Mouse (Mus musculus): ENCODE measurements around the gene U2af2.
"Not testable (repeated sequence)": the region's sequence is repeated elsewhere in the genome, so short reads cannot be mapped to it uniquely, and the experiment has no call there.

U2af2 gene

GRCm38 (mm10) chr7:5061774-5062359 lies at the start of gene U2af2:
TSS of gene U2af2 (plus strand) at chr7:5062143.
- ATAC-seq (ENCODE audit: insufficient number of reproducible peaks, low FRiP score, low TSS enrichment) = peak; percentile 19; the same call in 1 of the 2 replicates

GRCm38 (mm10) chr7:5012681-5013513 lies 49.0 kb upstream of the U2af2 start:
- no peak for ATAC-seq (ENCODE audit: insufficient number of reproducible peaks, low FRiP score, low TSS enrichment)

- ATAC-seq (ENCODE audit: insufficient number of reproducible peaks, low FRiP score, low TSS enrichment) = peak; percentile 36; the same call in 1 of the 2 replicates
Measured at GRCm38 (mm10) chr7:5014251-5015117, 47.5 kb upstream of the U2af2 start, which contains the start of the genes Zfp524 and Fiz1. TSS of gene Zfp524 (plus strand) at chr7:5014415. TSS of gene Fiz1 (minus strand) at chr7:5014697.

GRCm38 (mm10) chr7:5015118-5016001 lies 46.6 kb upstream of the U2af2 start, which contains the start of gene Gm44973:
TSS of gene Gm44973 (plus strand) at chr7:5015496.
- peak; percentile 81 for ATAC-seq (ENCODE audit: insufficient number of reproducible peaks, low FRiP score, low TSS enrichment)

- ATAC-seq (ENCODE audit: insufficient number of reproducible peaks, low FRiP score, low TSS enrichment) = no peak
Measured at GRCm38 (mm10) chr7:5016057-5016456, 45.9 kb upstream of the U2af2 start.

GRCm38 (mm10) chr7:5016920-5017319 lies 45.0 kb upstream of the U2af2 start:
- ATAC-seq (ENCODE audit: insufficient number of reproducible peaks, low FRiP score, low TSS enrichment) = no peak

GRCm38 (mm10) chr7:5017352-5017751 lies 44.6 kb upstream of the U2af2 start:
- no peak for ATAC-seq (ENCODE audit: insufficient number of reproducible peaks, low FRiP score, low TSS enrichment)

GRCm38 (mm10) chr7:5017931-5018330 lies 44.0 kb upstream of the U2af2 start:
- no peak for ATAC-seq (ENCODE audit: insufficient number of reproducible peaks, low FRiP score, low TSS enrichment)

- ATAC-seq (ENCODE audit: insufficient number of reproducible peaks, low FRiP score, low TSS enrichment) = not testable (repeated sequence)
Measured at GRCm38 (mm10) chr7:5019576-5019975, 42.4 kb upstream of the U2af2 start.

- peak; percentile 72 for ATAC-seq (ENCODE audit: insufficient number of reproducible peaks, low FRiP score, low TSS enrichment)
Measured at GRCm38 (mm10) chr7:5020000-5020681, 41.8 kb upstream of the U2af2 start, which contains the start of the genes Zfp865 and Ccdc106. TSS of gene Zfp865 (plus strand) at chr7:5020376. TSS of gene Ccdc106 (plus strand) at chr7:5020553.

GRCm38 (mm10) chr7:5020685-5021084 lies 41.3 kb upstream of the U2af2 start:
- ATAC-seq (ENCODE audit: insufficient number of reproducible peaks, low FRiP score, low TSS enrichment) = 0 out of 2 replicates have a peak, but pooled peaks have one; percentile 4

GRCm38 (mm10) chr7:5021197-5021596 lies 40.7 kb upstream of the U2af2 start:
- ATAC-seq (ENCODE audit: insufficient number of reproducible peaks, low FRiP score, low TSS enrichment) = no peak

- ATAC-seq (ENCODE audit: insufficient number of reproducible peaks, low FRiP score, low TSS enrichment) = no peak
Measured at GRCm38 (mm10) chr7:5029543-5029942, 32.4 kb upstream of the U2af2 start.

- ATAC-seq (ENCODE audit: insufficient number of reproducible peaks, low FRiP score, low TSS enrichment) = no peak
Measured at GRCm38 (mm10) chr7:5029946-5030345, 32.0 kb upstream of the U2af2 start.

GRCm38 (mm10) chr7:5030554-5031275 lies 31.2 kb upstream of the U2af2 start:
- ATAC-seq (ENCODE audit: insufficient number of reproducible peaks, low FRiP score, low TSS enrichment) = no peak

- ATAC-seq (ENCODE audit: insufficient number of reproducible peaks, low FRiP score, low TSS enrichment) = no peak
Measured at GRCm38 (mm10) chr7:5031496-5031895, 30.4 kb upstream of the U2af2 start.

- ATAC-seq (ENCODE audit: insufficient number of reproducible peaks, low FRiP score, low TSS enrichment) = no peak
Measured at GRCm38 (mm10) chr7:5033818-5034217, 28.1 kb upstream of the U2af2 start, which contains the start of gene 4632433K11Rik. TSS of gene 4632433K11Rik (plus strand) at chr7:5034118.

GRCm38 (mm10) chr7:5035628-5036027 lies 26.3 kb upstream of the U2af2 start:
- ATAC-seq (ENCODE audit: insufficient number of reproducible peaks, low FRiP score, low TSS enrichment) = no peak

All from cerebellum, adult (tissue).